Mouse (Mus musculus): ENCODE measurements around the gene Hfe. TPM values are rescaled to one million over a fixed set of nuclear protein-coding genes. Genes with fewer than 3 reads are reported as not detected.
A peak's percentile ranks its signal among the peaks of the same experiment; 100 is the strongest.

The Hfe gene
- total and polyA plus RNA-seq, 2 experiments from 2014 or later: 3.2 to 8.6 TPM

DNA sequence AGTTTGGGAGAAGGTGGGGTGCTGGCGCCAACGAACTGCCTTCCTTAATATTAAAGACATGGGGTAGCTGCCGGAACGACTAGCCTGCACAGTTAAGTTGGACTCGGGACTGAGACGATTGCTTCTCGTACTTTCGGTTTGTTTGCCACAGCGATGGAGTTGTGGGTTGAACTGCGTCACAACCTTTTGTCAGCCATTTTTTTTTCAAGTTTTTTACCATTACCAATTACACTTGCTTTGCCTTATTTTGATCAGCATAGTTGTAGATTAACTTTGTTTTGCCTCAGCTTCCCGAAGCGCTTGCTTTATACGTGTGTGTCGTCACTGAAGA is 29.2 kb upstream of the Hfe start:
- under 1% methylated on average over 14 of the region's 14 CpGs for WGBS
- H3K4me1 ChIP-seq (ENCODE audit: insufficient read depth, low read length): peaks cover 6% of the 10 kb centered on the region; the same call in 1 of the 2 replicates
- no peaks in the 10 kb centered on the region for H3K27me3 ChIP-seq (ENCODE audit: insufficient read depth, low read length)
- ATAC-seq (no peak), DNase-seq (ENCODE audit: low spot score) (no peak)
- no peaks in the 10 kb centered on the region for H3K36me3 ChIP-seq (ENCODE audit: insufficient read depth, low read length)
- peak overlapping the region; percentile 52 for H3K4me3 ChIP-seq (ENCODE audit: low read length)
- H3K9ac ChIP-seq (replicated peaks; ENCODE audit: low read length): peak overlapping the region; percentile 74
- TF ChIP-seq CTCF (IDR thresholded peaks at IDR 0.05; ENCODE audit: low read depth): no peak
- H3K4me2 ChIP-seq (ENCODE audit: low read depth, low read length): peak overlapping the region; percentile 98
- no peaks in the 10 kb centered on the region for H3K9me3 ChIP-seq (ENCODE audit: low read length)
- peak overlapping the region; percentile 94 for H3K27ac ChIP-seq

DNA sequence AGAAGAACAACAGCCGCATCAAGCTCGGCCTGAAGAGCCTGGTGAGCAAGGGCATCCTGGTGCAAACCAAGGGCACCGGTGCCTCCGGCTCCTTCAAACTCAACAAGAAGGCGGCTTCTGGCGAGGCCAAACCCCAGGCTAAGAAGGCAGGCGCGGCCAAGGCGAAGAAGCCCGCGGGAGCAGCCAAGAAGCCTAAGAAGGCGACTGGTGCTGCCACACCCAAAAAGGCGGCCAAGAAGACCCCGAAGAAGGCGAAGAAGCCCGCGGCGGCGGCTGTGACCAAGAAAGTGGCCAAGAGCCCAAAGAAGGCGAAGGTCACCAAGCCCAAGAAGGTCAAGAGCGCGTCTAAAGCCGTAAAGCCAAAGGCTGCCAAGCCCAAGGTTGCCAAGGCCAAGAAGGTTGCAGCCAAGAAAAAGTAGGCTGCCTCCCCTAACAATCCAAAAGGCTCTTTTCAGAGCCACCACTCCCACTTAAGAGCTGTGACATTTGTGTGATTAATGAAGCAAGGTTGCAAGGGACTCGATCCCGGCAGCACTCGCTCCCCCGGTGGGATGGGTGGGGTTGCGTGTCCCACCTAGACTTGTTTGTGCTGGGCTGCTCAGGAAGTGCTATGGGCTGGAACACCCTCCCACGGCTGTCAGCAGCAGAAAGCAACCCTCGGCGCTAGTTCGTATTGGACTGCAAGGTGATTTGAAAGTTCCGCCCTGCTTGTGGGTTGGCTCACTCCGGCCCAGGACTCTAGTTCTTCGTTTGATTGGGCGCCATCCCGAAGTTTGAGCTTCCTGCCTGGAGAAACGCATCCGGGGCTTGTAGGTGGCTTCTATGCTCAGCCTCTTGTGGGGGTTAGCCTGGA is 28.6 kb upstream of the Hfe start:
- ATAC-seq (peak; percentile 93), DNase-seq (ENCODE audit: low spot score) (peak; percentile 97)
- Histone ChIP-seq H3K36me3 (ENCODE audit: insufficient read depth, low read length) (no peaks in the 10 kb centered on the region), H3K9me3 (ENCODE audit: low read length) (no peaks in the 10 kb centered on the region), H3K27ac (peak overlapping the region; percentile 94), H3K4me2 (ENCODE audit: low read depth, low read length) (peak overlapping the region; percentile 98), H3K27me3 (ENCODE audit: insufficient read depth, low read length) (no peaks in the 10 kb centered on the region), H3K4me1 (ENCODE audit: insufficient read depth, low read length) (peaks cover 6% of the 10 kb centered on the region; the same call in 1 of the 2 replicates), H3K4me3 (ENCODE audit: low read length) (peak overlapping the region; percentile 52), H3K9ac (replicated peaks; ENCODE audit: low read length) (peak overlapping the region; percentile 74)
- TF ChIP-seq CTCF (IDR thresholded peaks at IDR 0.05; ENCODE audit: low read depth): no peak
- under 1% methylated on average over 39 of the region's 39 CpGs for WGBS

DNA sequence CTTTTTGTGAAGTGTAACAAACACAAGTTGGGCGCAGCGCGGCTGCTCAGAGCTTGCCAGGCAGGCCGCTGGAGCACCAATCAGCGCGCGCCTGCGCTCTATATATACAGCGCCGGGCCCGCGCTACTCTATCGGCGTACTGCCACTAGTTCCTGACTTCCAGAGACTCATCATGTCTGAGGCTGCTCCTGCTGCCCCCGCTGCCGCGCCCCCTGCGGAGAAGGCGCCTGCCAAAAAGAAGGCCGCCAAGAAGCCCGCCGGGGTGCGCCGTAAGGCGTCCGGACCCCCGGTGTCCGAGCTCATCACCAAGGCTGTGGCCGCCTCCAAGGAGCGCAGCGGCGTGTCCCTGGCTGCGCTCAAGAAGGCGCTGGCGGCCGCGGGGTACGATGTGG is 28.0 kb upstream of the Hfe start, which contains the start of gene Hist1h1c:
Gene Hist1h1c, plus strand, starts transcription at position 132 of the 392 bp plus-strand sequence.
- Histone ChIP-seq H3K27me3 (ENCODE audit: insufficient read depth, low read length) (no peaks in the 10 kb centered on the region), H3K4me1 (ENCODE audit: insufficient read depth, low read length) (peaks cover 6% of the 10 kb centered on the region; the same call in 1 of the 2 replicates), H3K27ac (peak within 1 kb of the TSS; percentile 94), H3K36me3 (ENCODE audit: insufficient read depth, low read length) (no peaks in the 10 kb centered on the region), H3K9ac (replicated peaks; ENCODE audit: low read length) (peak within 1 kb of the TSS; percentile 74), H3K4me3 (ENCODE audit: low read length) (peak within 1 kb of the TSS; percentile 52), H3K4me2 (ENCODE audit: low read depth, low read length) (peak within 1 kb of the TSS; percentile 98), H3K9me3 (ENCODE audit: low read length) (no peaks in the 10 kb centered on the region)
- peak; percentile 93 for DNase-seq (ENCODE audit: low spot score)
- TF ChIP-seq CTCF (IDR thresholded peaks at IDR 0.05; ENCODE audit: low read depth): no peak
- under 1% methylated on average over 33 of the region's 38 CpGs for WGBS
- ATAC-seq: peak; percentile 95

DNA sequence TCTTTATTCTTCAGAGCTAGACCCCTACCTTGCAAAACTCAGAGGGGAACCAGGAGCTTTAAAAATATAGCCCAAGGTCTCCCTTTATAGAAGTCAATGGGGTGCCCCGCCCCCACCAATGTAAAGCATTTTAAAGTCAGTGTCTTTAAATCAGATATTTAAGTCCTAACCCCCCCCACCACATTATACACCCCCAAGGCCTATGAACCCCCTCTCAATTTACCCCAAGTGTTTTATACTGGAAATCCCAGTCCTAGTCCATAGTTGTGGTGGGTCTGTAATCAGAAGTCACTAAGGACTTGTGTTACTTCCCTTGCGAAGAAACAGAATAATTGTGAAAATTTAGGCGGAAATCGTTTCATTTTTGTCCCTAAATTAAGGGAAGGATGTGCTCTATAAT is 27.4 kb upstream of the Hfe start:
- H3K9ac ChIP-seq (replicated peaks; ENCODE audit: low read length): peak overlapping the region; percentile 74; the same call in 1 of the 2 replicates
- no peak for ATAC-seq
- H3K9me3 ChIP-seq (ENCODE audit: low read length): no peaks in the 10 kb centered on the region
- DNase-seq (ENCODE audit: low spot score): no peak
- TF ChIP-seq CTCF (IDR thresholded peaks at IDR 0.05; ENCODE audit: low read depth): no peak
- H3K27ac ChIP-seq: peak overlapping the region; percentile 94
- peak overlapping the region; percentile 98 for H3K4me2 ChIP-seq (ENCODE audit: low read depth, low read length)
- H3K4me3 ChIP-seq (ENCODE audit: low read length): peak overlapping the region; percentile 52; the same call in 1 of the 2 replicates
- H3K36me3 ChIP-seq (ENCODE audit: insufficient read depth, low read length): no peaks in the 10 kb centered on the region
- H3K4me1 ChIP-seq (ENCODE audit: insufficient read depth, low read length): peaks cover 6% of the 10 kb centered on the region; the same call in 1 of the 2 replicates
- 25% methylated on average over 4 of the region's 4 CpGs for WGBS
- no peaks in the 10 kb centered on the region for H3K27me3 ChIP-seq (ENCODE audit: insufficient read depth, low read length)

GRCm38 (mm10) chr13:23737091-23737490 is 26.4 kb upstream of the Hfe start:
- Histone ChIP-seq H3K4me1 (ENCODE audit: insufficient read depth, low read length) (peaks cover 6% of the 10 kb centered on the region; the same call in 1 of the 2 replicates), H3K9ac (replicated peaks; ENCODE audit: low read length) (no peak overlapping the region), H3K27me3 (ENCODE audit: insufficient read depth, low read length) (no peaks in the 10 kb centered on the region), H3K27ac (no peak overlapping the region), H3K4me2 (ENCODE audit: low read depth, low read length) (no peak overlapping the region), H3K36me3 (ENCODE audit: insufficient read depth, low read length) (no peaks in the 10 kb centered on the region), H3K4me3 (ENCODE audit: low read length) (no peak overlapping the region), H3K9me3 (ENCODE audit: low read length) (no peaks in the 10 kb centered on the region)
- ATAC-seq (no peak), DNase-seq (ENCODE audit: low spot score) (no peak)
- 88% methylated on average over 5 of the region's 5 CpGs for WGBS
- TF ChIP-seq CTCF (IDR thresholded peaks at IDR 0.05; ENCODE audit: low read depth): no peak

DNA sequence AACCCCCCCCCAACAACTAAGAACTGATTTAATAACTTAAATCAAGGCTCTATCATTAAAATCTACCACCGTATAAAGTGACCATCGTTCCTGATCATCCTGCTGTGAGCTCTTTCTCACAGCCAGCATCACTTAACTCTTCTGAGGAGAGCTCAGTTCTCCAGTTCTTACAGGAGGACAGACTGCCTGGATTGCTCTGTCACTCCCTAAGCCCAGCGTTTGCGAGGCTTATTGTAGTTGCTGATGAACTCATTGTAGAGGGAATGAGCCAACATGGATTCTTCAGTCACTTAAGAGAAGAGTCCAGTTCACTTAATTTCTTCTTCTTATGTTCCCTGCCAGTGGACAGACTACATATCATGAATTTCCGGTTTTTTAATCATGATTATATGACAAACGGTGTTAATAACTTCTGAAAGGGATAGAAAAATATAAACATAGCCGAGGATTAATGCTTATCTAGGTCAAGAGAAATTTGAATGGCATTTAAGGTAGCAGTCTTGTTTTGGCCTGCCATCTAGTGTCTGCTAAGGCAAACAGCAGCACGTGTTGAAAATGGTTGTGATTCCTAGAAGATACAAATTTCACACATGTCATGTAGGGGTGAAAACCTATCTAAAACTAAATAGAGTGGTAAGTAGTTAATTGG is 21.6 kb upstream of the Hfe start:
- Histone ChIP-seq H3K9me3 (ENCODE audit: low read length) (no peaks in the 10 kb centered on the region), H3K36me3 (ENCODE audit: insufficient read depth, low read length) (no peaks in the 10 kb centered on the region), H3K4me1 (ENCODE audit: insufficient read depth, low read length) (no peaks in the 10 kb centered on the region), H3K4me3 (ENCODE audit: low read length) (no peak overlapping the region), H3K4me2 (ENCODE audit: low read depth, low read length) (no peak overlapping the region), H3K9ac (replicated peaks; ENCODE audit: low read length) (no peak overlapping the region), H3K27ac (no peak overlapping the region), H3K27me3 (ENCODE audit: insufficient read depth, low read length) (no peaks in the 10 kb centered on the region)
- ATAC-seq (0 out of 2 replicates have a peak, but pooled peaks have one; percentile 49), DNase-seq (ENCODE audit: low spot score) (peak; percentile 72)
- TF ChIP-seq CTCF (IDR thresholded peaks at IDR 0.05; ENCODE audit: low read depth): peak; percentile 88
- 23% methylated on average over 8 of the region's 8 CpGs for WGBS
